Mouse (Mus musculus) brain, adult 2 months (tissue): ENCODE measurements around the gene Afm.

Experiments
- DNase-seq: peaks from one replicate; pipeline ENCODE4 v3.0.0; 2011; ENCODE audit warnings: low read depth, low spot score

The Afm gene

DNA sequence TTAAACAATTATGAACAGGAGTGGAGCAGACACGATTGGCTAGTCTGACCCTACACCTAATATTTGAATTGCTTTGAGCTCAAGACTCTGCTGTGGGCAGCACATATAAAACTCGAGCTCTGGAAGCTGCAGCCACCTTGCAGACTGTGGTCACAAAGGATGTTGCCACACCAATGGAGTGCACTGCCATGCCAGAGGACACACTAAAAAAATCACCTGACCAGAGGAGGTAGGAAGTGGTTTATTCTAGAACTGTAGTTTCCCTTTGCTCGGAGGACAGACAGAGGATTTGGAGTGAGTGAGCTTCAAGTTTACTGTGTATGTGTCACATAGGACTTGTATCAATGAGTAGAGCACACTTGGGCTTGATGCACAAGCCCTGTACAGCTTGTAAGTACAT is 37.3 kb downstream of the Afm start:
- no peak for DNase-seq

DNA sequence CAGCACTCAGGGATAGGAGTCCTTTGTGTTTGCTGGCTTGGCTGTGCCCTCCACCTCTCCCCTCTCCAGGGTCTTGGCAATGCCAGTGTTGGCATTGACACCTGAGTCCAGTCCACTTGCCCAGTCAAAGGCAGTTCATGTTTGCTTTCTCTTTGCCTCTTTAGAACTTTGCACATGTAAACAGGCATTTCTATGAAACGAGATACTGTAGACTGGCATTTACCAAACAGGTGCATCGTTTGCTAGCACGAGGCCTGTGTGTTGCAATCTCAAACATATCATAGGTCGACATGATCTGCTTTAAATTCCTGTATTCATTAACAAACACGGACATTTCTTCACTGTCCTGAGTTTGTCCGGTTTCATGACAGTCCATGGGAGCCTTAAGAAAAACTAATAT is 42.0 kb downstream of the Afm start, which contains the start of gene 5830473C10Rik:
Gene 5830473C10Rik, plus strand, starts transcription at position 365 of the 400 bp plus-strand sequence.
- DNase-seq, result no peak

DNA sequence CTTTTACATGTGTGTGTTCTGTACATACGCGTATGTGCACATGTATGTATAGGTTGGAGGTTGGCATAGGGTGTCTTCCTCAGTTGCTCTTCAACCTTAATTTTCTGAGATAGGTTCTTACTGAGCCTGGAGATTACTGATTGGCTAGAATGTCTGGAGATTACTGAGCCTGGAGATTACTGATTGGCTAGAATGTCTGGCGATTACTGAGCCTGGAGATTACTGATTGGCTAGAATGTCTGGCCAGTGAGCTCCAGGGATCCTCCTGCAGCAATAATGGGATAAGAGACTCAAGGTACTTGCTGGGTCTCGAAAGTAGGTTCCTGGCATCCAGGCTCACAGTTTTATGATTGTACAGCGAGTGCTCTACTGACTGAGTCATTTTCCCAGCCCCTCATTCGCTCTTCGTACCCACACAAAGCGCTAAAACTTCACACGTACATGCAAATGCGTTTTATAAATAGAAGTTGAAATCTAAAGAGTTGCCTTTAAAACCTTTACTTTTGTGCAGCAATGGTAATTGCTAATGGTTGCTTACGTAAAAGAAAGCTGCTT is 43.1 kb downstream of the Afm start:
- DNase-seq, result peak; percentile 88

DNA sequence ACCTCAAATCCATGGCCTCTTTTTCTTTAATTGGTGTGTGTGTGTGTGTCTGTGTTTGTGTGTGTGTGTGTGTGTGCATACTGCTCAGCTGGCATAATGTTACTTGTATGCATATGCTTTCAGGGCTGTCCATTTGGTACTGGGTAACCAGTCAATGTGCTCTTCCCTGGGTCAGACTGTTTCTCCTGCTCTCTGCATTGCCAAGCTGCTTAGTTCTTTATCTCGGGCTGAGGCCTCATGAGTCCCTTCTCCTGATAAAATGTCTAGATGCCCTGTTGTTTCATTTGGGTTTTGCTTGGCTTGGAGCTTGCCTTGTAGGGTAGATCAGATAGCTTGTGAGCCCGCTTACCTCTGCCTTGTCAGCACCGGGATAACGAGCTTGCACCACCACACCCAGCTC is 44.1 kb downstream of the Afm start:
- DNase-seq, result no peak

- DNase-seq, result peak; percentile 88
Measured at GRCm38 (mm10) chr5:90564161-90564560, 45.4 kb downstream of the Afm start.

- DNase-seq, result peak; percentile 57
Measured at GRCm38 (mm10) chr5:90565205-90565604, 46.5 kb downstream of the Afm start.

DNA sequence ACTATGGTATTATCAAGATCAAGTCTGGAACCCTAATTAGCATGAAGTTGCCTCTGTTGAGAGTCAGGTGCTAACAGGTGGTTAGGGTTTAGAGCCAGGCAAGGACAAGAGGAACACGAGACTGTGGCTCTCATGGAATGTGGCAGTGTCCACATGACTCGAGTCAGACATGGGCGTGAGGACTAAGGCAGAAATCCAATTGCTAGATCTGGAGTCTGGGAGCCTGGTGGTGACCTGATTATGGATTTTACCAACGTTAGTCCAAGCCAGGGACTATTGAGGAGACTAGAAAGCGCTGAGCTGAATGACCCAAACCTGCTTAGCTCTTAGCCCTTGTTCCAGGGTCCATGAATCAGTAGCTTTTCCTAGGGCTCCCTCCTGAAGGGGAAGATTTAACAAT is 49.1 kb downstream of the Afm start:
- DNase-seq, result no peak

DNA sequence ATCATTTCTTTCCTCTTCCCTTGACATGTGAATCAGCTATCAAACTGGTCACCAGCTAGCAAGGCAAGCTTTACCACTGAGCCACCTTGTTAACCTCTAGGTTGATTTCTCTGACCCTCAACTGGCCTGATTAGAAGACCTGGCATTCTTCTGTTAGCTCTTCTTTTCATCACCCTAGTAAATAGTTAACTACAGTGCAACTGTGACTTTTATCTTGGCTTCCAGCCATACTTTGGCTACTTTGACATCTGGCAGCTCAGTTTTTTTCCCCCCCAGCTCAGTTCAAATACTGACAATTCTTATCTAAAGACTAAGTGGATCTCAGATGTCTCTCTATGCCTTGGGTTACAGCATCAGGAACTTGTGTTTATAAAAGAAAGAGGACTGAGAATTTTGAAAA is 49.6 kb downstream of the Afm start:
- no peak for DNase-seq

DNA sequence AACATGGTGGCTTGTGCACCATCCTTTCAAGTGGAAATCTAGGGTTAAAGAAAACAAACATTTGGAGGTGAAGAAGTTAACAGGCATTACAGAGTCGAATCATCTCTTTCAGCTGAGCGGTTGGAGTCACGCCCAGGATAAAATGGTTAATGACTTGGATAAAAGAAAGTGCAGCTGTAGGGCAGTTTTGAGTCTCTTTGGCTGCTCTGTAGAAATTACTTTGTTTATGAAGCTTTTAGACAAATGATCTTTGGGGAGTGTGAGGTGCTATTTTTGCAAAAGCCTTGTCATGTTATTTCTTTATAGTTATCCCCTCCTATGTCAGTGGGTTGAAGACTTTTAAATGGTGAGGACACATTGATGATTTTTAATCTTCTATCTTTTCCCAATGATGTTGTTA is 52.5 kb downstream of the Afm start:
- DNase-seq, result no peak

GRCm38 (mm10) chr5:90577751-90578150 is 59.0 kb downstream of the Afm start:
- DNase-seq, result no peak

DNA sequence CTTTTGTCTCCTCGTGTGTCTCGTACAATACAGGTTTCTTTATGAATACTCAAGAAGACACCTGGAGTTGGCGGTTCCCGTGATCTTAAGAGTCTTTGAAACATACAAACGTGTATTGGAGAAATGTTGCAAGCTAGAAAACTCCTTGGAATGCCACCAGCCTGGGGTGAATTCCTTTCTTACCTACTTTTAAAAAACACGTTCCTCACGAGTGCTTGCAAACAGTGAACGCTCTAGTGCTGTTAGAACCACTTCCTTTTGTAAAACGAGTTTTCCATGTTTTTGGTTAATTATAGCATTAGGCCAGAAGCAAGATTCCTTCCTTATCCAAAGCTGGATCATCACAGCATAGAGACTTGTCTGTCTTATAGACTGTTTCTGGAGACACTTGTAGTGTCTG is 60.8 kb downstream of the Afm start:
- no peak for DNase-seq

- DNase-seq, result no peak
Measured at GRCm38 (mm10) chr5:90582179-90582578, 63.4 kb downstream of the Afm start.

GRCm38 (mm10) chr5:90584799-90585198 is 66.1 kb downstream of the Afm start:
- no peak for DNase-seq

DNA sequence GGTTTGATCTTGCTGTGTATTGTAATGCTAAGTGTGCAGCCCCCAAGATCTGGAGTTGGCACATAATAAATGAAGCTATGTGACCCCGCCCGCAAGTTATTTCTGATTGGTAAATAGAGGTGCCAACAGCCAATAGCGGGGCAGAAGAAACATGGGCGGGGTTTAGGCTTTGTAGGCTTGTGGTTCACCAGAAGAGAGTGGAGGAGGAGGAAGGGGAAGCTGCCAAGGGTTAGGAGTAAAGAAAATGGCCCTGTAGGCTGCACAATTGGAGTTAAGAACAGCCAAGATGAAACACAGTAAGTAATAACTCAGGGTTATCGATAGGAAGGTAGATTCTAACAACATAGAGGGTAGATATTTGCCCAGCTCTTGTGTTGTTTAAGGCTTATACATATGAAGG is 67.8 kb downstream of the Afm start:
- no peak for DNase-seq

DNA sequence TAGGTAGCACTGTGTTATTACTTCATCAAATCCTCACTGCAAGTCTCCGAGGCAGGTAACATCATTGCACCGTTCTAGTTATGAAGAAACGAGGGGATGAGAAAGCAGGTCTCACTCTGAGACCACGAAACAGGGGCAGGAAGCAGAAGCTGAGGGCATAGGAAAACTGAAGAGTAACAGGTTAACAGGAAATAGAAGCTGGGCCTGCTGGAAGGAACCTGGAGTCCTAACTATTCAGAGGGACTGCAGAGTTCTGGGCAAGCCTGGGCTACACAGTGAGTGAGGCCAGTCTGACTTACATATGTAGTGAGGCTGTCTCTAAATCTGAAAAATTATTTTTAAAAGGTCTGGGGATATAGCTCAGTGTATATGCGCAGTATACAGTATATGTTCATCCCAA is 69.4 kb downstream of the Afm start:
- no peak for DNase-seq

- DNase-seq, result peak; percentile 90
Measured at GRCm38 (mm10) chr5:90588708-90589595, 70.2 kb downstream of the Afm start.

DNA sequence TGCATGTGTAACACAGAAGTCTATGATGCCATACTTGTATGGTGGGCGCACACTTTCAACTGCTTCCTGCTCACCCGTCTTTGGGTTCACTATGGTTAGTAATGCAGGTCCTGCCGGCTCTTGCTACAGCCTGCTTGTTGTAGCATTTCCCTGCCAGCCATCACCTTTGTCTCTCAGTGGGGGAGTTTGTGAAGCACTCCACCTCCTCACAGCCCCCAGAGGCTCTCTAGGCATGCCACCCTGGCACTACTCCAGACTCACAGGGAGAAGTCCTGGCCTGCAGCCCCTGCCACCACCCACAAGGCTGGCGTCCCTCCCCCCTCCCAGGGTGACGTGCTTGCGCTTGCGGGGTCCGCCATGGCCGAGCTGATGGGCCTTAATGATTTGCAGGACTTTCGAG is 71.9 kb downstream of the Afm start:
- no peak for DNase-seq

DNA sequence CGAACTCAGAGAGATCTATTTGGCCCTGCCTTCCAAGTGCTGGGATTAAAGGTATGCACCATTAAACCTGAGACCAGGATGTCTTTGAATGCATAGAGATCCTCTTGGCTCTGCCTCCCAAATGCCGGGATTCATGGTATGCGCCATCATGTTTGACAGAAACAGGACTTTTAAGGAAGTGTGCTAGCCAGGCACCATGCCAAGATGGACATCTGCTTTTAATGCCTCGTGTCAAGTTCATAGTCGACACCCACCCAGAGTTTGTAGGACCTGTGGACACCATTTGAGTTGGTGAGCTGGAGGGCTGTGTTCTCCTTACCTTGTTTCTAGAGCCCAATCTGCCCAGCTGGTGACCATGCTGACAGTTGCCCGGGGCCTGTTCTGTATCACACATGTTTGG is 73.2 kb downstream of the Afm start:
- no peak for DNase-seq

- DNase-seq, result no peak
Measured at GRCm38 (mm10) chr5:90594945-90595344, 76.2 kb downstream of the Afm start.

GRCm38 (mm10) chr5:90596155-90596554 is 77.4 kb downstream of the Afm start:
- DNase-seq, result no peak

DNA sequence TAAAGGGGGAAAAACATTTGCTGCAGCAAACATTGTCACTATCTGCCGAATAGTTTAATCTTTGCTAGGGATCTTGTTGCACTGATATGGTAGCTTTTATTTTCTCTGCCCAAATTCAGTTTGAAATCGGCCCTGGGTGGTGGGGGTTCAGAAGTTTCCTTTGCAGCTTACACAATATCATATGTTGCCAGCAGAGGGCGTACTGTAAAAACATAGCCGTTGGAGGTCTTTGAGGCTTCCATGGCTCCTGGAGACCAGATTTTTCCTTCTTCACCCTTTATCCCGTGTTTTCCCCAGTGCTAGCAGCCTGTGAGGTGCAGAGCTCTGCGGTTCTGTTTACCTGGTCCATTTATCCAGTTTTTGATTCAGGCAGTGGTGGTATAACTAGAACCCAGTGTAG is 82.7 kb downstream of the Afm start:
- DNase-seq, result peak; percentile 66
